Mouse (Mus musculus): Measurements from ENCODE around the gene Narfl. TPM values are rescaled to one million over a fixed set of nuclear protein-coding genes. Genes with fewer than 3 reads are reported as not detected.

Gene Narfl
- polyA plus RNA-seq, 1 experiment from 2014 or later = 15.3 TPM

DNA sequence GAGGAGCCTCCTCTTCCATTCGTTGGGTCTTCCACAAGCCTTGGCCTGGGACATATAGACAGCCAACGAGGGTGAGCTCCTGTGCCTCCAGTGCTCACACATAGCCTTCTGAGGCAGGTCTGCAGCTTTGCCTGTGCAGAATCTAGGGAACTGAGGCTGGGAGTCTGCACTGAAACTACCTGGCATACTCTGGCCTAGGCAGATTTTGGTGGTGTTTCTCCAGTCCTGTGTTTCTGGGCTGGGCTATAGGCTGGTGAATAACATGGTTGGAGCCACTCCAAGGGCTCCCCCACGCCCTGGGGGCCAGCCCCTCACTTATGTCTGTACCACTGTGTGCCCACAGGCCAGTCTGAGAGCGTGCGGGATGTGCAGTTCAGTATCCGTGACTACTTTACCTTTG, 51.7 kb downstream of the Narfl start:
- Histone ChIP-seq H3K9ac (replicated peaks) (no peak overlapping the region; the same call in 1 of the 2 replicates), H3K4me3 (ENCODE audit: low read depth, low read length) (no peak overlapping the region), H3K27ac (ENCODE audit: low read depth) (no peak overlapping the region), H3K27me3 (ENCODE audit: insufficient read depth, low read length) (0 out of 2 replicates have a peak, but pooled peaks cover 5% of the 10 kb centered on the region), H3K4me1 (ENCODE audit: insufficient read depth) (peaks cover 35% of the 10 kb centered on the region), H3K9me3 (ENCODE audit: low read length) (no peaks in the 10 kb centered on the region), H3K36me3 (replicated peaks; ENCODE audit: insufficient read depth, low read length) (peaks cover 17% of the 10 kb centered on the region), H3K4me2 (ENCODE audit: low read depth, low read length) (peak overlapping the region; percentile 92; the same call in 1 of the 2 replicates)
- 83% methylated on average over 6 of the region's 6 CpGs for WGBS (ENCODE audit: insufficient replicate concordance)
- TF ChIP-seq EP300 (IDR thresholded peaks at IDR 0.05; ENCODE audit: low read depth) = no peak
- TF ChIP-seq CTCF (IDR thresholded peaks at IDR 0.05; ENCODE audit: low read depth) = no peak
- no peak for ATAC-seq
- DNase-seq = no peak

DNA sequence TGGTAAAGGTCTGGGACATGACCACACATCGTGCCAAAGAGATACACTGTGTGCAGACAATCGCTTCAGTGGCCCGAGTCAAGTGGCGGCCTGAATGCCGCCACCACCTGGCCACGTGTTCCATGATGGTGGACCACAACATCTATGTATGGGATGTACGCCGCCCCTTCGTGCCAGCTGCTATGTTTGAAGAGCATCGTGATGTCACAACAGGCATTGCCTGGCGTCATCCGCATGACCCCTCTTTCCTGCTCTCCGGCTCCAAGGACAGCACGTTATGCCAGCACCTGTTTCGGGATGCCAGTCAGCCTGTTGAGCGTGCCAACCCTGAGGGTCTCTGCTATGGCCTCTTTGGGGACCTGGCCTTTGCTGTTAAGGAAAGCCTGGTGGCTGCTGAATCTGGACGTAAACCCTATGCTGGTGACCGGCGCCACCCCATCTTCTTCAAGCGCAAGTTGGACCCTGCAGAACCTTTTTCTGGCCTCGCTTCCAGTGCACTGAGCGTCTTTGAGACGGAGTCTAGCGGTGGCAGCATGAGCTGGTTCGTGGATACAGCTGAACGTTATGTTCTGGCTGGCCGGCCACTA, 52.5 kb downstream of the Narfl start:
- peaks cover 24% of the 10 kb centered on the region for H3K36me3 ChIP-seq (replicated peaks; ENCODE audit: insufficient read depth, low read length)
- H3K27me3 ChIP-seq (ENCODE audit: insufficient read depth, low read length) = 0 out of 2 replicates have a peak, but pooled peaks cover 4% of the 10 kb centered on the region
- 91% methylated on average over 27 of the region's 27 CpGs for WGBS (ENCODE audit: insufficient replicate concordance)
- H3K4me2 ChIP-seq (ENCODE audit: low read depth, low read length) = no peak overlapping the region
- ATAC-seq (no peak), DNase-seq (no peak)
- H3K9me3 ChIP-seq (ENCODE audit: low read length) = no peaks in the 10 kb centered on the region
- TF ChIP-seq CTCF (IDR thresholded peaks at IDR 0.05; ENCODE audit: low read depth) = no peak
- TF ChIP-seq EP300 (IDR thresholded peaks at IDR 0.05; ENCODE audit: low read depth) = no peak
- no peak overlapping the region for H3K27ac ChIP-seq (ENCODE audit: low read depth)
- H3K4me3 ChIP-seq (ENCODE audit: low read depth, low read length) = no peak overlapping the region
- peaks cover 39% of the 10 kb centered on the region for H3K4me1 ChIP-seq (ENCODE audit: insufficient read depth)
- no peak overlapping the region for H3K9ac ChIP-seq (replicated peaks)

DNA sequence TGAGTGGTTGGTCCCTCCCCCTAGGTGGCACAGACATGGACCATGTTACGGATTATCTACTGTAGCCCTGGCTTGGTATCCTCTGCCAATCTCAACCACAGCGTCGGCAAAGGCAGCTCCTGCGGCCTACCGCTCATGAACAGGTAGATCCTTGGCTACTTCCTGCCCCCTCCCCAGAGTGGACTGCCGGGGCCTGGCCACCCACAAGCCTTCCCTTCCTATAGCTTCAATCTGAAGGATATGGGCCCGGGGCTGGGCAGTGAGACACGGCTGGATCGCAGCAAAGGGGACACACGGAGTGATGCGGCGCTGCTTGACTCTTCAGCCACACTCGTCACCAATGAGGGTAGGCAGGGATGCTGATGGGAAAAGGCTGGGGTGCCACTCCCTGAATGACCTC, 53.4 kb downstream of the Narfl start:
- TF ChIP-seq EP300 (IDR thresholded peaks at IDR 0.05; ENCODE audit: low read depth) = no peak
- no peak for TF ChIP-seq CTCF (IDR thresholded peaks at IDR 0.05; ENCODE audit: low read depth)
- 92% methylated on average over 13 of the region's 13 CpGs for WGBS (ENCODE audit: insufficient replicate concordance)
- Histone ChIP-seq H3K9me3 (ENCODE audit: low read length) (no peaks in the 10 kb centered on the region), H3K4me1 (ENCODE audit: insufficient read depth) (peaks cover 48% of the 10 kb centered on the region), H3K4me3 (ENCODE audit: low read depth, low read length) (no peak overlapping the region), H3K36me3 (replicated peaks; ENCODE audit: insufficient read depth, low read length) (peaks cover 31% of the 10 kb centered on the region), H3K27me3 (ENCODE audit: insufficient read depth, low read length) (no peaks in the 10 kb centered on the region), H3K27ac (ENCODE audit: low read depth) (no peak overlapping the region), H3K9ac (replicated peaks) (no peak overlapping the region), H3K4me2 (ENCODE audit: low read depth, low read length) (no peak overlapping the region)
- DNase-seq (no peak), ATAC-seq (no peak)

DNA sequence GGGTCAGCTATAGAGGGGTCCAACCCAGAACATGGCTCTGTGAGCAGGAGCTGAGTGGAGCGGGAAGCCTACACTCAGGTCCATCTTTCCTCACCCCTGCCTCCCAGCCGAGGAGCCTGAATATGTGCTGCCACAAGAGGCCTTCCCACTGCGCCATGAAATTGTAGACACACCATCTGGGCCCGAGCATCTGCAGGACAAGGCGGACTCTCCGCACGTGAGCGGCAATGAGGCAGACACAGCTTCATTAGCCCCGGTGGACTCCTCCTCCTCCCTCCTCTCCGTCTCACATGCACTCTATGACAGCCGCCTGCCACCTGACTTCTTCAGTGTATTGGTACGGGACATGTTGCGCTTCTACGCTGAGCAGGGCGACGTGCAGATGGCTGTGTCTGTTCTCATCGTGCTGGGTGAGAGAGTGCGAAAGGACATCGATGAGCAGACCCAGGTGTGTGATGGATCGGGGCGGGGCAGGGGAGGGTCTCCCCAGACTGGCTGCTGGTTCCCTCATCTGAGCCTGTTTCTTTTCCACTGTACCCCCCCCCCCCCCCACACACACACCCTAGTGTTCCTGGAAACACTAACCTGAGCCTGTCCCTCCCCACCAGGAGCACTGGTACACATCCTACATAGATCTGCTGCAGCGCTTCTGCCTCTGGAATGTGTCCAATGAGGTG, 54.1 kb downstream of the Narfl start:
- H3K4me3 ChIP-seq (ENCODE audit: low read depth, low read length) = no peak overlapping the region
- 92% methylated on average over 22 of the region's 22 CpGs for WGBS (ENCODE audit: insufficient replicate concordance)
- no peak overlapping the region for H3K4me2 ChIP-seq (ENCODE audit: low read depth, low read length)
- no peaks in the 10 kb centered on the region for H3K9me3 ChIP-seq (ENCODE audit: low read length)
- H3K36me3 ChIP-seq (replicated peaks; ENCODE audit: insufficient read depth, low read length) = peaks cover 31% of the 10 kb centered on the region
- no peak for ATAC-seq
- H3K27ac ChIP-seq (ENCODE audit: low read depth) = no peak overlapping the region
- no peak for DNase-seq
- TF ChIP-seq CTCF (IDR thresholded peaks at IDR 0.05; ENCODE audit: low read depth) (no peak), EP300 (IDR thresholded peaks at IDR 0.05; ENCODE audit: low read depth) (no peak)
- H3K9ac ChIP-seq (replicated peaks) = no peak overlapping the region
- no peaks in the 10 kb centered on the region for H3K27me3 ChIP-seq (ENCODE audit: insufficient read depth, low read length)
- H3K4me1 ChIP-seq (ENCODE audit: insufficient read depth) = peaks cover 49% of the 10 kb centered on the region

DNA sequence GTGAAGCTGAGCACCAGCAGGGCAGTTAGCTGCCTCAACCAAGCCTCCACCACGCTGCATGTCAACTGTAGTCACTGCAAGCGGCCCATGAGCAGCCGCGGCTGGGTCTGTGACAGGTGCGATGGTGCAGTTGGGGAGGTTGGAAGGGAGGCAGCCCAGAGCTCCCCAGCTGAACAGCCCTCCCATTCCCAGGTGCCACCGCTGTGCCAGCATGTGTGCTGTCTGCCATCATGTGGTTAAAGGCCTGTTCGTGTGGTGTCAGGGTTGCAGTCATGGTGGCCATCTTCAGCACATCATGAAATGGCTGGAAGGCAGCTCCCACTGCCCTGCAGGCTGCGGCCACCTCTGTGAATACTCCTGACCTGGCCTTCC, 54.6 kb downstream of the Narfl start:
- no peak overlapping the region for H3K9ac ChIP-seq (replicated peaks)
- H3K27ac ChIP-seq (ENCODE audit: low read depth) = 0 out of 2 replicates have a peak overlapping the region, but pooled peaks have one; percentile 67
- DNase-seq (no peak), ATAC-seq (no peak)
- H3K4me3 ChIP-seq (ENCODE audit: low read depth, low read length) = peak overlapping the region; percentile 56; the same call in 1 of the 2 replicates
- WGBS (ENCODE audit: insufficient replicate concordance) = 81% methylated on average over 8 of the region's 8 CpGs
- peaks cover 31% of the 10 kb centered on the region for H3K36me3 ChIP-seq (replicated peaks; ENCODE audit: insufficient read depth, low read length)
- peaks cover 47% of the 10 kb centered on the region for H3K4me1 ChIP-seq (ENCODE audit: insufficient read depth)
- H3K27me3 ChIP-seq (ENCODE audit: insufficient read depth, low read length) = no peaks in the 10 kb centered on the region
- peak overlapping the region; percentile 78 for H3K4me2 ChIP-seq (ENCODE audit: low read depth, low read length)
- TF ChIP-seq CTCF (IDR thresholded peaks at IDR 0.05; ENCODE audit: low read depth) = no peak
- no peak for TF ChIP-seq EP300 (IDR thresholded peaks at IDR 0.05; ENCODE audit: low read depth)
- no peaks in the 10 kb centered on the region for H3K9me3 ChIP-seq (ENCODE audit: low read length)

DNA sequence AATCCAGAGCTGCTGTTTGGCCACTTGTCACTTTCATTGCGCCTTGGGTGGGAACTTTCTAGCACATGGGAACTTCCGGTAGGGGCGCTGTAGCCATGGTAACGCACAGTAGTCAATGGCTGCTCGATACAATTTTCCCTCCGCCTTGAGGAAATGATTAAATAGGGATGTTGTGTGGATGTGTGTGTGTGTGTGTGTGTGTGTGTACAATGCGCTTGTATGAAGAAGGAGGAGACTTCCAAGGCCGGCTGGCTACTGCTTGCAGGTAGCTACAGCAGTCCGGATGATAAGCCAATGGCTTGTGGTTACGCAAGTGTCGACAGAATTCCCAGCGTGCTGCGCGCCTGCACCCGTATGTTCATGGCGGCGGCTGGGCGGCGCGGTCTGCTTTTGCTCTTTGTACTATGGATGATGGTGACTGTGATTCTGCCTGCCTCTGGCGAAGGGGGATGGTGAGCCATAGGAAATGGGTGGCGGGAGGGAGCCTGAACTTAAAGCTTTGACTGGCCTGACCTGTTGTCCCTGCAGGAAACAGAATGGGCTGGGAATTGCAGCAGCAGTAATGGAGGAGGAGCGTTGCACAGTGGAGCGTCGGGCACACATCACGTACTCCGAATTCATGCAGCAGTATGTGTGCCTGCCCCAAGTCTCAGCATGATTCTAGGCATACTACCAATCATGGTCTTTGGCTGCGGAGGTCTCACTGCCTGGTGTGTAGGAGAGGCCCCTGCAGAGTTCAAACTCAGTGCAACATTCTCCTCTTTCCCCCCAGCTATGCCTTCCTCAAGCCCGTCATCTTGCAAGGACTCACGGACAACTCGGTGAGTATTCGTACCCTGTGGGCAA, 55.4 kb downstream of the Narfl start, which contains the start of gene Jmjd8:
Gene Jmjd8, plus strand, starts transcription at position 156 of the 846 bp plus-strand sequence.
- 1% methylated on average over 32 of the region's 32 CpGs for WGBS (ENCODE audit: insufficient replicate concordance)
- peaks cover 50% of the 10 kb centered on the region for H3K4me1 ChIP-seq (ENCODE audit: insufficient read depth)
- no peak for TF ChIP-seq EP300 (IDR thresholded peaks at IDR 0.05; ENCODE audit: low read depth)
- TF ChIP-seq CTCF (IDR thresholded peaks at IDR 0.05; ENCODE audit: low read depth) = peak; percentile 59

More for the DNA sequence above, 55.4 kb downstream of the Narfl start, which contains the start of gene Jmjd8:
- Histone ChIP-seq H3K36me3 (replicated peaks; ENCODE audit: insufficient read depth, low read length) (peaks cover 31% of the 10 kb centered on the region), H3K27me3 (ENCODE audit: insufficient read depth, low read length) (no peaks in the 10 kb centered on the region), H3K27ac (ENCODE audit: low read depth) (peak within 1 kb of the TSS; percentile 67), H3K9me3 (ENCODE audit: low read length) (no peaks in the 10 kb centered on the region), H3K4me2 (ENCODE audit: low read depth, low read length) (peak within 1 kb of the TSS; percentile 78), H3K9ac (replicated peaks) (peak within 1 kb of the TSS; percentile 63), H3K4me3 (ENCODE audit: low read depth, low read length) (peak within 1 kb of the TSS; percentile 56)
- peak; percentile 83 for DNase-seq
- ATAC-seq = peak; percentile 31

All from liver, postnatal 0 days (tissue).